Mouse (Mus musculus) myocyte (in vitro differentiated cells): ENCODE measurements around the gene Pakap.

Experiments
- CEBPB ChIP-seq: IDR thresholded peaks from 2 replicates; pipeline ENCODE4 v1.6.1; 2011; ENCODE audit warnings: mild to moderate bottlenecking, moderate library complexity; ENCODE audit not compliant: poor library complexity, insufficient read depth, severe bottlenecking
- E2F4 ChIP-seq: IDR thresholded peaks from one replicate; pipeline ENCODE4 v1.6.1; 2011; ENCODE audit warnings: mild to moderate bottlenecking, control low read depth, moderate library complexity; ENCODE audit not compliant: insufficient read depth
- MAX ChIP-seq: IDR thresholded peaks from one replicate; pipeline ENCODE4 v1.6.1; 2011; ENCODE audit warnings: low read depth, mild to moderate bottlenecking, control low read depth
- MYOD1 ChIP-seq, 3 experiments: IDR thresholded peaks; one replicate each; pipeline ENCODE4 v1.6.1; 2011; ENCODE audit warnings: control low read depth in 2 of 3, low read depth in 2 of 3, mild to moderate bottlenecking in 2 of 3, moderate library complexity in 1 of 3; ENCODE audit not compliant: insufficient read length in 2 of 3, control insufficient read depth in 1 of 3
- MYOG ChIP-seq, 3 experiments: IDR thresholded peaks; one replicate each; pipeline ENCODE4 v1.6.1; 2011; ENCODE audit warnings: control low read depth in 2 of 3, low read depth in 2 of 3, mild to moderate bottlenecking in 2 of 3; ENCODE audit not compliant: insufficient read length in 2 of 3, control insufficient read depth in 1 of 3, insufficient read depth in 1 of 3
- POLR2A ChIP-seq: IDR thresholded peaks from one replicate; pipeline ENCODE4 v1.6.1; 2011; ENCODE audit warnings: low read depth, mild to moderate bottlenecking, control low read depth, moderate library complexity; ENCODE audit not compliant: insufficient read length
- POLR2AphosphoS2 ChIP-seq: IDR thresholded peaks from one replicate; pipeline ENCODE4 v1.6.1; 2011; ENCODE audit warnings: low read depth, control low read depth; ENCODE audit not compliant: insufficient read length
- SRF ChIP-seq: IDR thresholded peaks from one replicate; pipeline ENCODE4 v1.6.1; 2011; ENCODE audit warnings: low read depth; ENCODE audit not compliant: control insufficient read depth, insufficient read length
- TCF12 ChIP-seq: IDR thresholded peaks from one replicate; pipeline ENCODE4 v1.6.1; 2011; ENCODE audit warnings: mild to moderate bottlenecking, control low read depth; ENCODE audit not compliant: poor library complexity, insufficient read depth, severe bottlenecking
- TCF3 ChIP-seq: IDR thresholded peaks from one replicate; pipeline ENCODE4 v1.6.1; 2011; ENCODE audit warnings: low read depth, control low read depth; ENCODE audit not compliant: insufficient read length
- USF1 ChIP-seq: IDR thresholded peaks from one replicate; pipeline ENCODE4 v1.6.1; 2011; ENCODE audit warnings: low read depth, mild to moderate bottlenecking, control low read depth, moderate library complexity

- TF ChIP-seq MYOG (IDR thresholded peaks at IDR 0.05; ENCODE audit: control insufficient read depth in 1 of 3, insufficient read depth in 1 of 3, insufficient read length in 2 of 3, low read depth in 2 of 3) (no peak), POLR2A (no peak), TCF3 (no peak), USF1 (no peak), MAX (no peak), POLR2AphosphoS2 (no peak), TCF12 (no peak), MYOD1 (IDR thresholded peaks at IDR 0.05; ENCODE audit: control insufficient read depth in 1 of 3, insufficient read length in 2 of 3, low read depth in 2 of 3) (no peak), CEBPB (no peak), SRF (no peak), E2F4 (no peak)
Observed at GRCm38 (mm10) chr4:57821556-57822356, 253.8 kb downstream of the Pakap start.
